Mouse (Mus musculus) frontal cortex, adult (tissue): Measurements from ENCODE around the gene Lcmt1.

Source experiments
- ATAC-seq: cut with Nextera tagmentation; 2 replicates; pipeline ENCODE4 v1.9.2; 2017; ENCODE audit warnings: mild to moderate bottlenecking, moderate library complexity, mixed read lengths; ENCODE audit not compliant: low TSS enrichment

The Lcmt1 gene

GRCm38 (mm10) chr7:123458309-123458708 is 88.7 kb downstream of the Lcmt1 start:
- no peak for ATAC-seq

- ATAC-seq, result no peak
Observed at GRCm38 (mm10) chr7:123459247-123459646, 89.7 kb downstream of the Lcmt1 start.

GRCm38 (mm10) chr7:123461316-123461715 is 91.7 kb downstream of the Lcmt1 start:
- ATAC-seq, result no peak

- ATAC-seq, result no peak
Observed at GRCm38 (mm10) chr7:123462070-123462501, 92.5 kb downstream of the Lcmt1 start, which contains the start of gene Aqp8. Aqp8 (plus strand) TSS chr7:123462291.

- no peak for ATAC-seq
Observed at GRCm38 (mm10) chr7:123463569-123463968, 94.0 kb downstream of the Lcmt1 start.

- ATAC-seq, result peak; percentile 88
Observed at GRCm38 (mm10) chr7:123465692-123466387, 96.3 kb downstream of the Lcmt1 start.

- no peak for ATAC-seq
Observed at GRCm38 (mm10) chr7:123467961-123468360, 98.4 kb downstream of the Lcmt1 start.
